Comparison of ENCODE assay signal across 8 mouse cellular contexts in the genomic region with DNA sequence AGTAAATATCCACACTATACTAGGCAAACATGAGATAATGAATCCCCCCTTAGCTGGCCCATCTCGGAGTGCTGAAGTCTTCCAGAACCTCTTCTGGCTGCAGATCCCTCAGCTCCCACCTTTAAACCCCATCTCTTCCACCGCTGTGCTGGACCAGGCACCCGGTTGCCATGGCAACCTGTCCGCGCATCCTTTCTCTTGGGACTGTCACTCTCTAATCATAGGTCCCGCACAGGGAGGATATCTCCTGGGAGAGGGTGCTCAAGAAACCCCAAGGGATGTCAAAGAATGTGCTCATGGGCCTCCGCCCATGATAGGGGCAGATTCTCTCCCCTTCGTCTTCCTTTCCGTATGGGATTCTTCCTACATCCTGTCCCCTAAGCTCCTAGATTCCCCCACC. TPM values are rescaled to one million over a fixed set of nuclear protein-coding genes. Genes with fewer than 3 reads are reported as not detected.
A peak's percentile ranks its signal among the peaks of the same experiment; 100 is the strongest.
DNase-seq lines count a peak whose midpoint lies in the region; ATAC-seq lines count a peak whose summit lies in the region.
"Had no signal": no experiment of that assay in that cellular context is flagged by ENCODE, and none has a peak within 500 bp of the region (broad histone marks: within the 10 kb centered on the region; RNA-seq: fewer than 3 reads in every experiment).

No protein-coding gene starts in this region.

- H3K4me1 ChIP-seq in megakaryocyte, embryonic 14.5 days: peaks cover 59% of the 10 kb centered on the region
- peaks cover 67% of the 10 kb centered on the region for H3K4me1 ChIP-seq in forebrain, embryonic 10.5 days

- H3K27ac ChIP-seq in forebrain, embryonic 10.5 days: no peak overlapping the region

- no peaks in the 10 kb centered on the region; the same call in 1 of the 2 replicates for H3K9me3 ChIP-seq in megakaryocyte, embryonic 14.5 days
- H3K9me3 ChIP-seq in forebrain, embryonic 10.5 days: no peaks in the 10 kb centered on the region

- no peak for ATAC-seq in megakaryocyte, adult 5-6 weeks (ENCODE audit: poor library complexity, severe bottlenecking)

- intact Hi-C loops in left cerebral cortex, postnatal 36 days (cut with DNase I): loop anchor here (5.0 kb wide), 1 partner anchor 94 kb away; a partner anchor contains a TSS

- peaks cover 94% of the 10 kb centered on the region for H3K27me3 ChIP-seq in megakaryocyte, embryonic 14.5 days (replicated peaks)
- H3K27me3 ChIP-seq in forebrain, embryonic 10.5 days (ENCODE audit: poor library complexity, severe bottlenecking): peaks cover 85% of the 10 kb centered on the region

- 3% methylated on average over 9 of the region's 9 CpGs for WGBS in forebrain, embryonic 10.5 days

- H3K36me3 ChIP-seq in megakaryocyte, embryonic 14.5 days (replicated peaks; ENCODE audit: low read length): no peaks in the 10 kb centered on the region
- no peaks in the 10 kb centered on the region for H3K36me3 ChIP-seq in forebrain, embryonic 10.5 days (replicated peaks)

- DNase-seq in forebrain, embryonic 10.5 days (ENCODE audit: extremely low spot score, low spot score): no peak
- peak; percentile 70 to 73 for DNase-seq in left cerebral cortex, postnatal 36 days (ENCODE audit: low spot score in 2 of 2)
- peak; percentile 66 to 73 for DNase-seq in right cerebral cortex, adult 2 months (ENCODE audit: low spot score in 2 of 2)
- no peak for DNase-seq in thymus, postnatal 36 days
- DNase-seq in spleen, adult 12 weeks (ENCODE audit: low spot score): no peak

- H3K4me3 ChIP-seq in megakaryocyte, embryonic 14.5 days (replicated peaks): peak overlapping the region; percentile 59
- peak overlapping the region; percentile 36 for H3K4me3 ChIP-seq in forebrain, embryonic 10.5 days

RNA-seq across cellular contexts. Expression of a gene that starts 0.3 kb away (rescaled TPM):
- 1.0 TPM in 1 of 2 replicates, not detected in the other for polyA plus RNA-seq in megakaryocyte, embryonic 14.5 days (2012; ENCODE audit: insufficient read depth, low replicate concordance)
- not detected in 2 replicates for total RNA-seq in megakaryocyte, adult 5-6 weeks (2015)
- total RNA-seq in megakaryocyte, adult 5-6 weeks (2017): 0.51 TPM in 1 of 2 replicates, not detected in the other
- 0.36 and 1.1 TPM in 2 replicates for polyA plus RNA-seq in forebrain, embryonic 10.5 days (2016; fragmentation: Nextera tagmentation; extraction: Ambion mirVana)
- total RNA-seq in left cerebral cortex, postnatal 36 days (2021): 100 to 1,000 TPM; 184 to 245 TPM

RNA-seq across cellular contexts. Expression of a gene that starts 6.1 kb away (rescaled TPM):
- polyA plus RNA-seq in megakaryocyte, embryonic 14.5 days (2012; ENCODE audit: insufficient read depth, low replicate concordance): not detected in 2 replicates
- 0.46 TPM in 1 of 2 replicates, not detected in the other for total RNA-seq in megakaryocyte, adult 5-6 weeks (2015)
- not detected in 2 replicates for total RNA-seq in megakaryocyte, adult 5-6 weeks (2017)
- polyA plus RNA-seq in forebrain, embryonic 10.5 days (2016; fragmentation: Nextera tagmentation; extraction: Ambion mirVana): 2.2 and 2.5 TPM in 2 replicates
- 10 to 100 TPM; 75.9 to 86.2 TPM for total RNA-seq in left cerebral cortex, postnatal 36 days (2021)

RNA-seq across cellular contexts. Expression of a gene that starts 8.2 kb away (rescaled TPM):
- polyA plus RNA-seq in megakaryocyte, embryonic 14.5 days (2012; ENCODE audit: insufficient read depth, low replicate concordance): 0.23 and 0.67 TPM in 2 replicates
- 0.13 TPM in 1 of 2 replicates, not detected in the other for total RNA-seq in megakaryocyte, adult 5-6 weeks (2015)
- 0.07 TPM in 1 of 2 replicates, not detected in the other for total RNA-seq in megakaryocyte, adult 5-6 weeks (2017)
- polyA plus RNA-seq in forebrain, embryonic 10.5 days (2016; fragmentation: Nextera tagmentation; extraction: Ambion mirVana): 0.58 and 0.68 TPM in 2 replicates
- 10 to 100 TPM; 27.4 to 28.7 TPM for total RNA-seq in left cerebral cortex, postnatal 36 days (2021)

RNA-seq across cellular contexts. Expression of a gene that starts 8.6 kb away (rescaled TPM):
- 2,043 and 2,688 TPM in 2 replicates for polyA plus RNA-seq in megakaryocyte, embryonic 14.5 days (2012; ENCODE audit: insufficient read depth, low replicate concordance)
- total RNA-seq in megakaryocyte, adult 5-6 weeks (2015): 1,077 and 1,092 TPM in 2 replicates
- 807 and 874 TPM in 2 replicates for total RNA-seq in megakaryocyte, adult 5-6 weeks (2017)
- 10.2 and 10.4 TPM in 2 replicates for polyA plus RNA-seq in forebrain, embryonic 10.5 days (2016; fragmentation: Nextera tagmentation; extraction: Ambion mirVana)
- 10 to 100 TPM; 19.8 to 39.0 TPM for total RNA-seq in left cerebral cortex, postnatal 36 days (2021)

RNA-seq across cellular contexts. Expression of a gene that starts 25.6 kb away (rescaled TPM):
- polyA plus RNA-seq in megakaryocyte, embryonic 14.5 days (2012; ENCODE audit: insufficient read depth, low replicate concordance): not detected in 2 replicates
- total RNA-seq in megakaryocyte, adult 5-6 weeks (2015): not detected in 2 replicates
- total RNA-seq in megakaryocyte, adult 5-6 weeks (2017): not detected in 2 replicates
- polyA plus RNA-seq in forebrain, embryonic 10.5 days (2016; fragmentation: Nextera tagmentation; extraction: Ambion mirVana): 1.9 and 2.8 TPM in 2 replicates
- total RNA-seq in left cerebral cortex, postnatal 36 days (2021): not detected
- total RNA-seq: layer of hippocampus, postnatal 36 days had no signal

Comparison
In these comparisons a context has a peak if more than half of its experiments do, and no peak if none do; other contexts are left out.
1. DNase-seq: peak in left cerebral cortex, postnatal 36 days (2 of 2) and right cerebral cortex, adult 2 months (2 of 2); none in forebrain, embryonic 10.5 days (single experiment), thymus, postnatal 36 days (0 of 2) and spleen, adult 12 weeks (single experiment).
2. RNA of a gene that starts 0.3 kb away (total RNA-seq): 184 to 245 TPM in left cerebral cortex, postnatal 36 days; 0.51 TPM in megakaryocyte, adult 5-6 weeks; every median in the first group is over 100 times any median in the second.
3. RNA of a gene that starts 6.1 kb away (total RNA-seq): 75.9 to 86.2 TPM in left cerebral cortex, postnatal 36 days; 0.46 TPM in megakaryocyte, adult 5-6 weeks; every median in the first group is over 10 times any median in the second.
4. RNA of a gene that starts 8.2 kb away (total RNA-seq): 27.4 to 28.7 TPM in left cerebral cortex, postnatal 36 days; 0.07 to 0.13 TPM in megakaryocyte, adult 5-6 weeks; every median in the first group is over 10 times any median in the second.